Mouse (Mus musculus): ENCODE data around the gene Os9.

The Os9 gene

GRCm38 (mm10) chr10:127115068-127115467, 5.9 kb downstream of the Os9 start:
- DNase-seq (ENCODE audit: low read depth, low spot score) = no peak

- no peak for DNase-seq (ENCODE audit: low read depth, low spot score)
These were observed 6.5 kb downstream of the Os9 start for GRCm38 (mm10) chr10:127114408-127114807.

GRCm38 (mm10) chr10:127111001-127111887, 9.7 kb downstream of the Os9 start:
- no peak for DNase-seq (ENCODE audit: low read depth, low spot score)

GRCm38 (mm10) chr10:127108262-127108583, 12.7 kb downstream of the Os9 start:
- DNase-seq (ENCODE audit: low read depth, low spot score) = no peak

- no peak for DNase-seq (ENCODE audit: low read depth, low spot score)
These were observed 13.2 kb downstream of the Os9 start for GRCm38 (mm10) chr10:127107563-127108261.

- no peak for DNase-seq (ENCODE audit: low read depth, low spot score)
These were observed 17.3 kb downstream of the Os9 start for GRCm38 (mm10) chr10:127103631-127104030.

- no peak for DNase-seq (ENCODE audit: low read depth, low spot score)
These were observed 19.8 kb downstream of the Os9 start for GRCm38 (mm10) chr10:127101151-127101550.

GRCm38 (mm10) chr10:127100414-127100813, 20.5 kb downstream of the Os9 start:
- DNase-seq (ENCODE audit: low read depth, low spot score) = no peak

GRCm38 (mm10) chr10:127099868-127100267, 21.1 kb downstream of the Os9 start:
- no peak for DNase-seq (ENCODE audit: low read depth, low spot score)

GRCm38 (mm10) chr10:127099191-127099590, 21.7 kb downstream of the Os9 start:
- DNase-seq (ENCODE audit: low read depth, low spot score) = no peak

GRCm38 (mm10) chr10:127098514-127098913, 22.4 kb downstream of the Os9 start:
- no peak for DNase-seq (ENCODE audit: low read depth, low spot score)

- no peak for DNase-seq (ENCODE audit: low read depth, low spot score)
These were observed 26.5 kb downstream of the Os9 start for GRCm38 (mm10) chr10:127094382-127094802.

- no peak for DNase-seq (ENCODE audit: low read depth, low spot score)
These were observed 28.2 kb downstream of the Os9 start for GRCm38 (mm10) chr10:127092742-127093141.

- DNase-seq (ENCODE audit: low read depth, low spot score) = no peak
These were observed 29.2 kb downstream of the Os9 start for GRCm38 (mm10) chr10:127091507-127092396.

- no peak for DNase-seq (ENCODE audit: low read depth, low spot score)
These were observed 30.1 kb downstream of the Os9 start for GRCm38 (mm10) chr10:127090560-127091411.

GRCm38 (mm10) chr10:127085633-127086032, 35.3 kb downstream of the Os9 start:
- DNase-seq (ENCODE audit: low read depth, low spot score) = no peak

- no peak for DNase-seq (ENCODE audit: low read depth, low spot score)
These were observed 35.9 kb downstream of the Os9 start for GRCm38 (mm10) chr10:127085052-127085451.

- DNase-seq (ENCODE audit: low read depth, low spot score) = no peak
These were observed 37.0 kb downstream of the Os9 start for GRCm38 (mm10) chr10:127083915-127084306.

GRCm38 (mm10) chr10:127083292-127083914, 37.5 kb downstream of the Os9 start:
- no peak for DNase-seq (ENCODE audit: low read depth, low spot score)

GRCm38 (mm10) chr10:127081996-127082620, 38.8 kb downstream of the Os9 start:
- no peak for DNase-seq (ENCODE audit: low read depth, low spot score)

Data from WW6 (cell line).